Mouse (Mus musculus): ENCODE data around the gene Gm8082.
"Not testable (repeated sequence)": the region's sequence is repeated elsewhere in the genome, so short reads cannot be mapped to it uniquely, and the experiment has no call there.

Gm8082 gene

GRCm38 (mm10) chr14:42993524-42993923, at the start of gene Gm8082:
TSS of gene Gm8082 (minus strand) at chr14:42993624.
- not testable (repeated sequence) for DNase-seq (ENCODE audit: low read depth, low spot score)

DNA sequence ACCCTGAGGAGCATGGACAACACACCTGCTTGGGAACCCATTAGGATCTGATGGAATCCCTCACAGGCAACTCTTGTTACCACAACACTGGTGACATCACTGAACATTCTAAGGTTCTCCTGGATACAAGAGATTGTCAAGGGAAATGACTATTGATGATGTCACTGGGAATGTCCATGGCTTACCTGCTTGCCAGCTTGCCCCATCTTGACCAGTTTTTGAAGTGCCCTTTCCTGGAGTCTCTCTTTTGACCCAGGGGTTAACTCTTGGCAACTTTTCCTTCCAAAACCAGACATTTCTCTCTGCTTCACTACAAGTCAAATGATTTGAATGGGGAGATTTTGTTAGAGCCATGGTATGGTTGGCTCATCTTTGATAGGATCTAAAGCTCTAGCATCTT, 22.1 kb upstream of the Gm8082 start, which contains the start of gene Gm10376:
Gm10376 (minus strand) TSS at position 101 of the 400 bp plus-strand sequence.
- not testable (repeated sequence) for DNase-seq (ENCODE audit: low read depth, low spot score)

Data from WW6 (cell line).